15 mouse cellular contexts compared by ENCODE assay signal in the genomic region with DNA sequence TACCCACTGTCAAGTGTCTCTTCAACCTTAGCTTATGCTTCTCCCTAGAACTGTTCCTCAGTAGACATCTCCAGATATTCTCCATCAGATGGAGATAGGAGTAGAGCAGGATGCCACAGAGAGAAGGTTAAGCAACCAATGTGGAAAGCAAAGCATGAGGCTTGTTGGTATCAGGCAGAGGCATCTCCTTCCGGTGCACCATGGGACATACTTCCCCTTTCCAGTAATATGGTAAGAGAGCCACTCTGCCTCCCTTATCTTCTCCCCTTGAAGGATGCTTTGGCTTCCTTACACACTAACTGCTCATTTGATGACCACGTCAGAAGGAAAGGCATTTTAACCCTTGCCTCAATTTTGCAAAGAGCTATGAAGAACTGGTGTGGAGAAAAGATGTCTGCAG.
"Had no signal": no experiment of that assay in that cellular context is flagged by ENCODE, and none has a peak within 500 bp of the region (broad histone marks: within the 10 kb centered on the region; RNA-seq: fewer than 3 reads in every experiment).

No protein-coding gene starts in this region.

- H3K9me3 ChIP-seq: limb, embryonic 10.5 days; liver, embryonic 12.5 days; lung, embryonic 15.5 days; midbrain, embryonic 12.5 days; neural tube, embryonic 12.5 days had no signal

- DNase-seq: kidney, adult 18-20 months; kidney, postnatal 10 days; kidney, postnatal 4 days; lung, postnatal 14 days; right cerebral cortex, postnatal 14 days; thymus, adult 18-20 months; thymus, postnatal 14 days had no signal

- H3K27ac ChIP-seq: left cerebral cortex, adult 2 months; limb, embryonic 10.5 days; liver, embryonic 12.5 days; lung, embryonic 15.5 days; midbrain, embryonic 12.5 days; neural tube, embryonic 12.5 days had no signal

- H3K4me1 ChIP-seq: limb, embryonic 10.5 days; lung, embryonic 15.5 days; midbrain, embryonic 12.5 days; neural tube, embryonic 12.5 days had no signal

- H3K4me2 ChIP-seq: liver, embryonic 12.5 days; lung, embryonic 15.5 days; midbrain, embryonic 12.5 days; neural tube, embryonic 12.5 days had no signal

- H3K9ac ChIP-seq: liver, embryonic 12.5 days; lung, embryonic 15.5 days; midbrain, embryonic 12.5 days; neural tube, embryonic 12.5 days had no signal

- H3K36me3 ChIP-seq: limb, embryonic 10.5 days; liver, embryonic 12.5 days; lung, embryonic 15.5 days; midbrain, embryonic 12.5 days; neural tube, embryonic 12.5 days had no signal

- H3K4me3 ChIP-seq: left cerebral cortex, adult 2 months; limb, embryonic 10.5 days; liver, embryonic 12.5 days; lung, embryonic 15.5 days; midbrain, embryonic 12.5 days; myocyte; neural tube, embryonic 12.5 days had no signal

- H3K27me3 ChIP-seq: liver, embryonic 12.5 days; lung, embryonic 15.5 days; midbrain, embryonic 12.5 days; neural tube, embryonic 12.5 days had no signal

- ATAC-seq: inflammation-experienced regulatory T-cells, adult 6 months; liver, embryonic 12.5 days had no signal
